Mouse (Mus musculus) spleen, adult 2 months (tissue): ENCODE measurements at regions not wholly inside any gene's neighbourhood (a gene's known extent, or its start where the extent isn't known, plus 50 kb on each side); places are given as distances from the start of the nearest gene placed in this dataset.
A peak's percentile ranks its signal among the peaks of the same experiment; 100 is the strongest.

Experiments used
- DNase-seq, 2 experiments: peaks; one replicate each; pipeline versions ENCODE4 v3.0.0 to v3.0.0-alpha.2; 2012 to 2021; ENCODE audit warnings: low spot score in 2 of 2, low read depth in 1 of 2
- H3K27ac ChIP-seq: fragments of 200-500 bp; 2 replicates; pipeline ENCODE4 v1.5.1; 2012; ENCODE audit warnings: low read length, inconsistent platforms; ENCODE audit not compliant: insufficient read depth
- H3K27me3 ChIP-seq: fragments of 200-500 bp; 2 replicates; pipeline ENCODE4 v1.6.1; 2012; ENCODE audit warnings: mild to moderate bottlenecking, moderate library complexity, low read length, inconsistent platforms; ENCODE audit not compliant: control insufficient read depth, insufficient read depth
- H3K36me3 ChIP-seq: fragments of 200-500 bp; 2 replicates; pipeline ENCODE4 v1.6.1; 2012; ENCODE audit warnings: mild to moderate bottlenecking, low read length, inconsistent platforms; ENCODE audit not compliant: control insufficient read depth, insufficient read depth
- H3K4me1 ChIP-seq: fragments of 200-500 bp; 2 replicates; pipeline ENCODE4 v1.6.1; 2011; ENCODE audit warnings: inconsistent platforms; ENCODE audit not compliant: control insufficient read depth, insufficient read depth, insufficient read length
- H3K4me3 ChIP-seq: fragments of 200-500 bp; 2 replicates; pipeline ENCODE4 v1.5.1; 2011; ENCODE audit warnings: mild to moderate bottlenecking, inconsistent platforms; ENCODE audit not compliant: insufficient read depth, insufficient read length; ENCODE audit errors: extremely low read depth
- CTCF ChIP-seq: fragments of 200-500 bp; IDR thresholded peaks from 2 replicates; pipeline ENCODE4 v1.5.1; 2011; ENCODE audit warnings: mild to moderate bottlenecking, inconsistent platforms; ENCODE audit not compliant: insufficient read depth, insufficient read length, insufficient replicate concordance; ENCODE audit errors: extremely low read depth
- POLR2A ChIP-seq: fragments of 200-500 bp; IDR thresholded peaks from 2 replicates; pipeline ENCODE4 v1.6.1; 2011; ENCODE audit warnings: low read depth, low read length, inconsistent platforms
- WGBS: fragments of 180-500 bp; shearing (Covaris S2); methylation state at CpG from one replicate; pipeline ENCODE4 v1.1.7; 2018; 5-methylcytosine and 5-hydroxymethylcytosine counted together

DNA sequence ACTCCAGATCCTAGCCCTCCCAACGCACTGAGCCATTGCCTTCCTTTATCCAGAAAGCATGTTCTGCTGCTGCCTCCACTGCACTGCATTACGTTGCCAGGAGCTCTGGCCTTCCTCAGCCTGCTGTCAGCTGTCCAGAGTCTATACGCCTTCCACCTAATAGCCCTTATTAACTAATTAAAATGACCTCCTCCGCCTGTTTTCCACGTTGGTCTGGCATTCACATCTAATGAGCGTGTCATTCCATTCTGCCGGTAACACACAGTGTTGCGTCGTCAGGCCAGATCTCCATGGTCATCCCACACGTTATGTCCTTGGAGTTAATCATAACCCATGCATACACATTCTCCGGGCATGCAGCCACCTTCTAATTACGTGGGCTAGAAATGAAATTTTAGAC is 56.7 kb upstream of the Med4 start:
- Histone ChIP-seq H3K4me1 (no peaks in the 10 kb centered on the region), H3K27ac (no peak overlapping the region), H3K36me3 (no peaks in the 10 kb centered on the region), H3K4me3 (no peak overlapping the region), H3K27me3 (no peaks in the 10 kb centered on the region)
- 84% methylated on average over 12 of the region's 12 CpGs for WGBS
- TF ChIP-seq CTCF = no peak
- TF ChIP-seq POLR2A = no peak
- no peak for DNase-seq

DNA sequence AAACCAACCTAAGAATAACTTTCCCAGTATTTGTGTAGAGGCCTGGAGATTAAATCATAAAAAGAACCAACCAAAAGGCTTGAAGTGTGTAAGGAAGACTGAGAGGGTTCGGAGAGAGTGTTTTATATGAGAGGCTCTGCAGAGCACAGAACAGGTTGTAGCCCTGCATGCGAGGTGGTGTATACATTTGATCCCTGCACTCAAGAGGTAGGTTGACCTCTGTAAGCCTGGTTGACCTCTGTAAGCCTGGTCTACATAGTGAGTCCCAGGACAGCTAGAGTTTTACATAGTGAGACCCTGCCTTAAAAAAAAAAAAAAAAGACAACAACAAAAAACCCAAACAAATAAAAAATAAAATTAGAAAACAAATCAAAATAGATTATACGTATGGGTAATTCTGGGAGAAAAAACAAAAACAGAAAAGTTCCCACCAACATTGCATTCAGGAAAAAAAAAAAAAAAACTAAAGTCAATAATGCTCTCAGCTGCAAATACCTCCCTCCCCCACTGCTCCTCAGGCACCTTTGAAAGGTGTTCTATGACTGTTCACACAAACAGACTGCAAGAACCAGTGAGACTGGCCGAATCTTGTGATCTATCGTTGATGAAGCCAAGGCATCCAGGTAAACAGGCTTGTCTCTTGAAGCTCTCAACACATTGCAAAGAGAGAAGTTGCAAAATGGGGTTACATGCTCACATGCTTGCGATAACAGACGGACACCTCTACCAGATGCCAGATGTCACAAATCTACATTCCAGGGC is 57.3 kb upstream of the Med4 start:
- H3K4me1 ChIP-seq = no peaks in the 10 kb centered on the region
- no peak overlapping the region for H3K4me3 ChIP-seq
- no peaks in the 10 kb centered on the region for H3K27me3 ChIP-seq
- DNase-seq = no peak
- 90% methylated on average over 7 of the region's 7 CpGs for WGBS
- H3K27ac ChIP-seq = no peak overlapping the region
- no peaks in the 10 kb centered on the region for H3K36me3 ChIP-seq
- TF ChIP-seq POLR2A (no peak), CTCF (no peak)

DNA sequence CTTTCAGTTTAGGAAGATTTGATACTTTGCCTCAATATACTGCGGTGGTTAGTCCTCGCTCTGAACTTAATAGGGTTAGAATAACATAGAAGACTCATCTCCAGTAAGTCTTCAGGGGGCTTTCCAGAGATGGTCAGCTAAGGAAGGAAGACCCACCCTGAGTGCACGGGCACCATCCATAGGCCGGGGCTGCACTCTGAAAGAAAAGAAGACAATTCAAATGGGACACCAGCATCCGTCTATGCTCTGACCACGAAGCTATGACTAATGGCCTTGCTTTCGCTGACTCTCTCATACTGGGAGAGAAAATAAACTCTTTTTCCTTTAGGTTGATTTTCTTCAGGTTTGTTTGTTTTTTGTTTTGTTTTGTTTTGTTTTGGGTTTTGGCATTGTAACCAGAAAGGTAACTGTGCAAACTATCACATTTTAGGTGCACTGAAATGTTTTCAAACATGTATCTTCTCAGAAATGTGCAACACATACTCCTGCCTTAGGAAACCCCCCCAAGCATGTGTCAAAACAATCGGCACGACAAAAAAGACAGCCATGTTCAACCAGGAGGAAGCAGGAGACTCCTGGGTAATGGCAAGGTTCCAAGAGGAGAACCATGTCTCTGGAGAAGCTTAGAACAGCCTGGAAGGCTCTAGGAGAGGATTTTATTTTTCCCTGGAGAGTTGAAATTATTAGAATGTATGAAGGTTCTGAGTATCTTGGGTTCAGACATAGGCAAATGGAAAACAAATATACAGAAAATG is 58.4 kb upstream of the Med4 start:
- TF ChIP-seq CTCF (no peak), POLR2A (no peak)
- Histone ChIP-seq H3K27me3 (no peaks in the 10 kb centered on the region), H3K36me3 (no peaks in the 10 kb centered on the region), H3K4me3 (no peak overlapping the region), H3K27ac (no peak overlapping the region), H3K4me1 (no peaks in the 10 kb centered on the region)
- no peak for DNase-seq
- 67% methylated on average over 9 of the region's 9 CpGs for WGBS

DNA sequence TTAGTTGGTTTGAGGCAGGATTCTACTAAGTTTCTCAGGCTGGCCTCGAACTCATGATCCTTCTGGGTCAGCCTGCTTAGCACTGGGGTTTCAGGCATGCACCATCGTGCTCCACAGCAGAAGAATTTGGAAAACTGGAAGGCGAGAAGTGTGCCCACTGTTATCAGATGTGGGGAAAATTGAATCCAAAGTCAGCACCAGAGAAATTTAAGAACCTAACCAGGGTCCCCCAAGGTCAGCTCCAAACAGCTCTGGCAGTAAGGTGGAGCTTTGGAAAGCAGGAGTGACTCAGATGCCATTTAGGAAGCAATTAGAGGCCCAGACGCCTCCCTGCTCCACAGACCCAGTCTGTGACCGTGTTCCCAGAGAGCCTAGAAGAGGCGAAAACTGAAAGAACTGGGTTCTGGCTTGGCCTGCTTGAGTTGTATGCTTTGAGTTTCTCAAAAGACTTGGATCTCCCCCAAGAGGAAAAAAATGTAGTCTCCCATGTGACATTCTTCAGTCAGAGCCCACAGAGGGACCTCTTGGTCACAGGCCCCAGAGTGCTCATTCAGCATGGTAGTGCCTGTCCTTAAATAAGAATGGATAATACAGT is 59.8 kb upstream of the Med4 start:
- 89% methylated on average over 6 of the region's 6 CpGs for WGBS
- TF ChIP-seq CTCF = no peak
- Histone ChIP-seq H3K36me3 (no peaks in the 10 kb centered on the region), H3K4me1 (no peaks in the 10 kb centered on the region), H3K27ac (no peak overlapping the region; the same call in 1 of the 2 replicates), H3K27me3 (no peaks in the 10 kb centered on the region), H3K4me3 (no peak overlapping the region)
- DNase-seq = no peak

DNA sequence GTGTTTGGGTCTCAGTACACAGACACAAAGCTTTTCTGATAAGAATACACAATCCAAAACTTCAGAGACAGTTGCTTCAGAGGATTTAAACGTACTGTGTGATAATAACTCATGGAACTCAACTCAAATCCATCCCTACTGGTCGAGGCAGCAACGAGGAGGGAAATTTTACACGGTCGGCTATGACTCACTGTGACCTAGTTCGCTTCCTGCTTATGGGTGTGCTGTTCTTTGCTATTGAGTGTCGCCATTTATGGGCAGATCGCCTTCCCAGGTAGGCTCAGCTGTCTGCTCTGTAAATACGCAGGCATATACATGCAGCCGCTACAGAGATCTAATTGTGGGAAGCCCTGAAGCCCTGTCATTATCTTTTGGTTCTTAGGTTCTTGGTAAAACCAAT is 60.7 kb upstream of the Med4 start:
- no peak overlapping the region for H3K4me3 ChIP-seq
- H3K27ac ChIP-seq = no peak overlapping the region
- 83% methylated on average over 10 of the region's 10 CpGs for WGBS
- no peak for TF ChIP-seq POLR2A
- no peak for TF ChIP-seq CTCF
- no peaks in the 10 kb centered on the region for H3K27me3 ChIP-seq
- no peak for DNase-seq
- no peaks in the 10 kb centered on the region for H3K36me3 ChIP-seq
- no peaks in the 10 kb centered on the region for H3K4me1 ChIP-seq

DNA sequence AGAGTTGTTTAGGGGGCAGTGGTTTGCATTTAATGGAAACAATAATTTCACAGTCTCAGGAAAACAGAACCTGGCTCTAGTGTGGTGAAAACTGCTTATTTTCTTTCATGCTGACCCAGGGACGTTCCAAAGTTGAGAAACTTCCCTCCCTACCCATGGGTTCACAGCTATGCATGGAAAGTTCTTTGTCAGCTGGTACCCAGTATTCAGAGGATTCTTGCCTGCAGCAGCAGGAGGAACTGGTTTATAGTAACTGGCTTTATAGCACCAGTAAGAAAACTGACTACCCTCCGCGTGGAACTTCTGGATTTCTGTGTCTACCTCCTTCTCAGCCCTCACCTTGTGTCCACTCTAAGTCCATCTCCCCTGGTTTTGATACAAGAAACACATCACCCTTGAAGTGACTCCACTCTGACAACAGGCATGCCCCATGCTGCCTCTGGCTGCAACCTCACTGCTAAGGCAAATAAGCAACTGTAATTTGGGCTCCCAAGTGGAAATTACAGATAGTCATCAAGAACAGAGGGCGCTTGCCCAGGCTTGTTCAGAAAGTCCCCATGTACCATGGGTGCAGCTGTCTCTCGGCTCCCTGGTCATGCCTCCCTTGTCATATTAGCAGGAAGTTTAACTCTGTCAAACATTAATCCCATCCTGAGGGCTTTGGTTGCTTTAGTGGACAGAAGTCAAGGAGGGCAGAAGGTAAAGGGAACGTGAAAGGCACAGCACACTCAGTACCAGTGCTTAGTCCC is 60.6 kb upstream of the Itm2b start:
- WGBS = 67% methylated on average over 6 of the region's 6 CpGs
- Histone ChIP-seq H3K36me3 (no peaks in the 10 kb centered on the region), H3K4me3 (no peak overlapping the region), H3K27ac (0 out of 2 replicates have a peak overlapping the region, but pooled peaks have one; percentile 43), H3K4me1 (peaks cover 4% of the 10 kb centered on the region; the same call in 1 of the 2 replicates), H3K27me3 (no peaks in the 10 kb centered on the region)
- no peak for DNase-seq
- TF ChIP-seq POLR2A (no peak), CTCF (no peak)
